Mouse (Mus musculus): Measurements from ENCODE around the gene Tmie.

DNA sequence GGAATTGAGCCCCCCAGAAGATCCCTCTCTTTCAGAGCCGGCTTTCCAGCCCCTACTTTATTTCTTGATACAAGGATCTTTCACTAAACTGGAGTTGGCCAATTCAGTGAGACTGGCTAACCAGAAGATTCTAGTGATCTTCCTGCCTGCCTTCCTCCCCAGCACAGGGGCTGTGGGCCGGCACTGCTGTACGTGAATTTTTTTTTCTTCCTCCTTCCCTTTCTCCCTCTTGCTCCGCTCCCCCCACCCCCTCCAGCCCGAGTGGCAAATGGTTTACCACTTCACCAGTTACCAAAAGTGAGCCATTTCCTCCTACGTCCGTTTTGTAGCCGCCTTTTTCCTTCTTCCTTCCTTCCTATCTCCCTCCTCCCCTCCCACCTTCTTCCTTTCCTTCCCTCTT lies 35.6 kb upstream of the Tmie start:
- no peak for TF ChIP-seq EP300 (IDR thresholded peaks at IDR 0.05)
- no peak for TF ChIP-seq CTCF (IDR thresholded peaks at IDR 0.05)
